Mouse (Mus musculus): ENCODE data around the gene Gm11020. TPM values are rescaled to one million over a fixed set of nuclear protein-coding genes. Genes with fewer than 3 reads are reported as not detected.
A peak's percentile ranks its signal among the peaks of the same experiment; 100 is the strongest.

Gene Gm11020
- total RNA-seq, 2 experiments from 2014 or later, result not detected

DNA sequence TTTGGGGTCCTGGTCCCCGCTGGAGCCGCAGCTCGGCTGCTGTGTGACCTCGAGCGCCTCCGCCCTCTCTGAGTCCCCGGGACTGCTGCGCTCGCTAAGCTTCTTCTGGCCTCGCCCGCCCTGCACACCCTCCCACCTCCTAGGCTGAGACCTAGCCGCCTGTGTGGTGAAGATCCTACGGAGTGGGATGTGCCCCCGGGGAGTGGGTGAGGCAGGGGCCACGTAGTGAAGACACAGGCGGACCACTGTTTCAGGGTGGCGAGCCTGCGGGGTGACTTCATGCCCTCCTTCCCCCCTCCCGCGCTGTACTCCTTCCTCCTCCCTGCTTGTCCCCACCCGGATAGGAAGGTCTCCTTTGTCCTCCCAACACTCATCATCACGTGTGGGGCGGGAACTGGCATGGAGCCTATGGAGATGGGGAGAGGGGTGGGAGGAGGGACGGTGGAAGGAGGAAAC lies 19.8 kb downstream of the Gm11020 start:
- DNase-seq (ENCODE audit: extremely low spot score in 1 of 2, low spot score in 1 of 2), result peak in 1 of 2 experiments; percentile 28

DNA sequence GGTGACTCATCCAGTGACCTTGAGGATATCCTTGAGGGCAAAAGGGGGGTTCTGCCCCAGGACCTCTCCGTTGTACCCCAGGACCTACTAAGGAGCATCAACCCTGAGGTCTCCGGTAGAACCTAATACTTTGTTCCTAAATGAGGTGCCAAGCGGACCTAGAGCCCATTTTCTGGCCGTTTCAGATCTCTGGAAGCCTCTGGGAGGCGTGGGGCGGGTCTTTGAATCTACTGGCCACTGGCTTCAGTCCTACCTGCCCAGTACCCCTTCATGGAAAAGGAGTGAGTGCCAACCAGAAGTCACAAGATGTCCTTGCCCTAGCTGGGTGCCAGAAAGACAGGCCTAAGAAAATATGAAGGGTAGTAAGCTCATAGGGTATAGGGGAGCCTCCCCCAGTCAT lies 20.3 kb downstream of the Gm11020 start:
- DNase-seq (ENCODE audit: extremely low spot score in 1 of 2, low spot score in 1 of 2), result no peak

DNA sequence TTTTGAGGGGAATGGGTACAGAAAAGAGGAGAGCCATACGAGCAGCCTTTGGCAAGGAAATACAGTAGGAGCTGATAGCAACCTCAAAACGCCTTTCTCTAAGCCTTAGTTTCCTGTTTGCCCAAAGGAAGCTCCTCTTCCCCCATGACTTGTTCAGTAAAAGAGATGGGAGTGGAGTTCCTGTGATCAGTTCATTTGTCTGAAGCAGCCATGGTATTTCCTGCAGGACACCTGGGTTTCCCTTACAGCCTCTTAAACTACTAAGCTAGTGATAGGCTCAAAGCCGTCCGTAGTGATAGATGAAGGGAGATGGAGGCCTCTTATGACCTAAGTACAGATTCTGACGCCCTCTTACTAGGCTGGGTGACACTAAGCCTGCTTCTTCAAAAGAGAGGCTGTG lies 21.1 kb downstream of the Gm11020 start:
- DNase-seq (ENCODE audit: extremely low spot score in 1 of 2, low spot score in 1 of 2), result no peak

- peak; percentile 84 to 94 for DNase-seq (ENCODE audit: extremely low spot score in 1 of 2, low spot score in 1 of 2)
These were observed 22.6 kb downstream of the Gm11020 start for GRCm38 (mm10) chr8:104343957-104344356.

- no peak for DNase-seq (ENCODE audit: extremely low spot score in 1 of 2, low spot score in 1 of 2)
These were observed 23.3 kb downstream of the Gm11020 start for GRCm38 (mm10) chr8:104344622-104345021.

- DNase-seq (ENCODE audit: extremely low spot score in 1 of 2, low spot score in 1 of 2), result no peak
These were observed 25.3 kb downstream of the Gm11020 start for GRCm38 (mm10) chr8:104346706-104347105.

DNA sequence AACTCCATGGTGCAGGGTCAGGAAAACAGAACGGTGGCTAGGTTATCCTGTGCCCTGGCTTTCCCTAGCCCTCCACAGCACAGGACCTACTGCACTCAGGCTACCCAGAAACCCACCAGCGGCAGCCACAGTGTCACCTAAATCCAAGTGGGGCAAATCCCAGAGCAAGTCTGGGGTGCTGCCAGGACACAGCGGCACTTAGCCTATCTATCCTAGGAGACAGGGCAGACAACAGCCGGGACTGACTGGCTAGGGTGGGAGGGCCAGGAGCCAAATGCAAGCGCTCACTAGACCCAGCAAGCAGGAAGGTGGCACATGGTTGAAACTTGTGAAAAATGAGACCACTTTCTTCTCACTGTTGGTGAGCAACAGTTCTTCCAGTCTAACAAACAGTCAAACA lies 27.6 kb downstream of the Gm11020 start:
- DNase-seq (ENCODE audit: extremely low spot score in 1 of 2, low spot score in 1 of 2), result no peak

- no peak for DNase-seq (ENCODE audit: extremely low spot score in 1 of 2, low spot score in 1 of 2)
These were observed 28.7 kb downstream of the Gm11020 start for GRCm38 (mm10) chr8:104350047-104350446.

GRCm38 (mm10) chr8:104353186-104353585 lies 31.8 kb downstream of the Gm11020 start:
- DNase-seq (ENCODE audit: extremely low spot score in 1 of 2, low spot score in 1 of 2), result no peak

- DNase-seq (ENCODE audit: extremely low spot score in 1 of 2, low spot score in 1 of 2), result no peak
These were observed 33.1 kb downstream of the Gm11020 start for GRCm38 (mm10) chr8:104354504-104354903.

DNA sequence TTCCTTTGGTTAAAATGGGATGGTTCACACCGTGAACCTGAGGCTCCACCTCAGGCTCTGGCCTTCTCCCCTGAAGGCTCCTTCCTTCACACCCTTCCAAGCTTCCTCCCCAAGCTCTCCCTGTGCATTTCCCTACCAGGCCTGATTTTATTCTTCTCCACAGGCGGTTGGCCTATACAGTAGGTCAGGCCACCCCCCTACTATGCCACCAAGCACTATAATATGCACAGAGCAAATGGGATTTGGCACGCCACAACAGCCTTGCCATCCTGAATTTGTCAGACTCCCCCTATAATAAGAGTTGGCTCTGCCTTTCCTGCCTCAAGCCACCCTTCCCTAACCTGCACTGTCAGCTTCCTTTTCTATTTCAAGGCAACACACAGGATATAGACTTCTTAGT lies 37.3 kb downstream of the Gm11020 start:
- DNase-seq (ENCODE audit: extremely low spot score in 1 of 2, low spot score in 1 of 2), result no peak

- DNase-seq (ENCODE audit: extremely low spot score in 1 of 2, low spot score in 1 of 2), result no peak
These were observed 38.5 kb downstream of the Gm11020 start for GRCm38 (mm10) chr8:104359778-104360456.

DNA sequence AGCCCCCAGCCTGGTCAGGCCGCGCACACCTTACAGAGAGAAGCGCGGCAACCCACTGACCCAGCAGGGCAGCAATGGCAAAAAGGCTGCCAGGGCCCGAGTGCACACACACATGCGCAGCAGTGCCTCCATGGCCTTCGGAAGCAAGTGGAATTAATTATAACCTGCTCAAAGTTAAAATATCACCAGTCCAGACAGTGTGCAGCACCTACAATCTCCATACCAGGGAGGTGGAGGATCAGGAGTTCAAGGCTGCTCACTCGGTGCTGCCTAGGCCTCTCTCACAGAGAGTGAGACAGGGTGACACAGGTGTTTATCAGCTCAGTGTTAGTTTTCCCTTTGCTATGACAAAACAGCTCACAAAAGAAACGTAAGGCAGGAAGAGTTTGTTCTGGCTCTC lies 44.3 kb downstream of the Gm11020 start:
- no peak for DNase-seq (ENCODE audit: extremely low spot score in 1 of 2, low spot score in 1 of 2)

GRCm38 (mm10) chr8:104367398-104367797 lies 46.0 kb downstream of the Gm11020 start:
- DNase-seq (ENCODE audit: extremely low spot score in 1 of 2, low spot score in 1 of 2), result no peak

- DNase-seq (ENCODE audit: extremely low spot score in 1 of 2, low spot score in 1 of 2), result no peak
These were observed 48.2 kb downstream of the Gm11020 start for GRCm38 (mm10) chr8:104369591-104369990.

GRCm38 (mm10) chr8:104370071-104370470 lies 48.7 kb downstream of the Gm11020 start:
- DNase-seq (ENCODE audit: extremely low spot score in 1 of 2, low spot score in 1 of 2), result no peak

- no peak for DNase-seq (ENCODE audit: extremely low spot score in 1 of 2, low spot score in 1 of 2)
These were observed 49.8 kb downstream of the Gm11020 start for GRCm38 (mm10) chr8:104371121-104371520.

Other genes with a start within 250 kb of the Gm11020 start
- 10 to 100 TPM in 1 of 2 experiments, 1 to 10 TPM in 1; 8.5 to 10.3 TPM for gene Cdh5, start 219.9 kb upstream of the Gm11020 start, total RNA-seq (2021)
- gene Bean1, start 151.1 kb upstream of the Gm11020 start, total RNA-seq (2021), result 1 to 10 TPM; 5.8 to 5.9 TPM
- 10 to 100 TPM; 36.4 to 37.7 TPM for gene Tk2, start 73.0 kb upstream of the Gm11020 start, total RNA-seq (2021)
- gene Cklf, start 70.7 kb upstream of the Gm11020 start, total RNA-seq (2021), result 1 to 10 TPM; 6.3 to 9.9 TPM
- not detected for gene Cmtm2a, start 28.4 kb upstream of the Gm11020 start, total RNA-seq (2021)
- not detected for gene Gm45711, start 11.5 kb upstream of the Gm11020 start, total RNA-seq (2021)
- not detected for gene Cmtm1, start 11.4 kb upstream of the Gm11020 start, total RNA-seq (2021)
- not detected for gene Cmtm2b, start 663 bp downstream of the Gm11020 start, total RNA-seq (2021)
- 10 to 100 TPM; 12.4 to 16.5 TPM for gene Cmtm3, start 17.8 kb downstream of the Gm11020 start, total RNA-seq (2021)
- 10 to 100 TPM; 53.2 to 56.9 TPM for gene Cmtm4, start 74.2 kb downstream of the Gm11020 start, total RNA-seq (2021)
- gene Dync1li2, start 121.5 kb downstream of the Gm11020 start, total RNA-seq (2021), result 100 to 1,000 TPM; 234 to 270 TPM
- under 1 TPM; 0.57 to 0.80 TPM for gene Terb1, start 188.3 kb downstream of the Gm11020 start, total RNA-seq (2021)
- gene Nae1, start 213.1 kb downstream of the Gm11020 start, total RNA-seq (2021), result 10 to 100 TPM; 44.3 to 46.9 TPM
- 10 to 100 TPM; 14.8 to 26.6 TPM for gene Car7, start 213.1 kb downstream of the Gm11020 start, total RNA-seq (2021)